Mouse (Mus musculus) C3H10T1/2 (cell line): ENCODE measurements around the gene Nedd8. TPM values are rescaled to one million over a fixed set of nuclear protein-coding genes. Genes with fewer than 3 reads are reported as not detected.

ENCODE experiments used
- polyA plus RNA-seq, 2 experiments: library from polyadenylated mRNA; unstranded; fragments of >200 nt; fragmentation: generic; extraction: Trizol; gene quantifications; one replicate each; pipeline ENCODE4 v1.2.1; 2012; ENCODE audit warnings: missing spikeins in 2 of 2

Gene Nedd8
- 100 to 1,000 TPM; 239 to 456 TPM for polyA plus RNA-seq

DNA sequence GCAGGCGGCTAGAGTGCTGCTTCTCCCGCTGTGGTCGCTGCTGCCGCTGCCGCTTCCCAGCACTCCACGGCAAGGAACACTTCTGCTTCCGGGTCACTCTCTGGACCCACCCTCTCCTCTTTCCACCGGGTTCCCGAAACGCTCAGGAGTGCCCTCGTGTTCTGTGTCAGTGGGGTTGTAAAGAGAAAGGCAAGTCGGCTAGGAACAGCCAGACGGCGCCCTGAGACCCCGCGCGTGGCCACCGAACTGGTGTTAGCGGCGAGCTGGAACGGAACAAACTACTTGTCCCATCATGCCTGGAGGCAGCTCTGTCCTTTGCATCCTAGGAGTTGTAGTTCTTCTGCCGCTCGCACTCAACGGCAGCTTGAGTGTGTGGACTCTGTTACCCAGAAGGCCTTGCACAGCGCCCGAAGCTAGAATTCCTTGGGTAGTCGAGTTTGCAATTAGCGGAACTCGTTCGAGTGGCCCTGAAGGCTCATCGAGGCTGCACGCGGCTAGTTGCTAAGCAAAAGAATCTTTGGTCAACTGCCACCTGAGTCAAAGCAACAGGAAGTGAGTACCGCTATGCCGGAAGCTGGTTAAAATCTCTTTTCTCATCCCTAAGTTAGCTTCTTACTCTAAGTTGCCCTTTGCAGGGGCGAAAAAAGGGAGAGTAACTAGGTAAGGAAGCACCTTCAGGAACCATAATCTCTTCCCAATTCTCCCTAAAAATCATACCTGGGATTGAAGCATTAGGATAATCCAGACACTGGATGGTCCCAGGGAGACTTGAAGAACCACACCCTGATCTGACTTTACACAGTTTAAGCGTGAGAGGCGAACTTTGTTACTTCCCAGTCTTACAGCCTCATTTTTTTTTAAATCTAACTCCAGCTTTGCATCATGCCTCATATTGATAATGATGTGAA, at the start of gene Nedd8, which contains the start of gene Gmpr2:
TSS of gene Nedd8 (minus strand) at position 292 of the 908 bp plus-strand sequence.
TSS of gene Gmpr2 (plus strand) at position 109 of the 908 bp plus-strand sequence.

DNA sequence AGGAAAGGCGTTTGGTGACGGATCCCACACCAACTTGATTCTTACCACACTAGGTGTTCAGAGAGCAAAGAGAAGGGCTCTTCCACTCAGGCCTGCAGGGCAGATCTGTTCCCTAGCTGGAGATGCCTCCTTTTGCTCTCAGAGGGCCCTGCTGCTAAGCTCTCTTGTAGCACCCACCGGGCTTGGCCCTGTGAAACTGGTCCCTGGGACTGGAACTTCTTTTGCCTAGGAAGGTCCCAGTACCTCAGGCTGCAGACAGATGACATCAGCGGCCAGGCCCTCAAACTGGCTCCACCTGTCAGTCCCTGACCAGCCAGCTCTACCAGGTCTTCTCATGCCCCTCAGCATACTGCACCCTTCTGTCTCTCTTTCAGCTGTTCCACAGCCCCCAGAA, 41.8 kb upstream of the Nedd8 start, which contains the start of gene Tgm1:
TSS of gene Tgm1 (minus strand) at position 198 of the 394 bp plus-strand sequence.

DNA sequence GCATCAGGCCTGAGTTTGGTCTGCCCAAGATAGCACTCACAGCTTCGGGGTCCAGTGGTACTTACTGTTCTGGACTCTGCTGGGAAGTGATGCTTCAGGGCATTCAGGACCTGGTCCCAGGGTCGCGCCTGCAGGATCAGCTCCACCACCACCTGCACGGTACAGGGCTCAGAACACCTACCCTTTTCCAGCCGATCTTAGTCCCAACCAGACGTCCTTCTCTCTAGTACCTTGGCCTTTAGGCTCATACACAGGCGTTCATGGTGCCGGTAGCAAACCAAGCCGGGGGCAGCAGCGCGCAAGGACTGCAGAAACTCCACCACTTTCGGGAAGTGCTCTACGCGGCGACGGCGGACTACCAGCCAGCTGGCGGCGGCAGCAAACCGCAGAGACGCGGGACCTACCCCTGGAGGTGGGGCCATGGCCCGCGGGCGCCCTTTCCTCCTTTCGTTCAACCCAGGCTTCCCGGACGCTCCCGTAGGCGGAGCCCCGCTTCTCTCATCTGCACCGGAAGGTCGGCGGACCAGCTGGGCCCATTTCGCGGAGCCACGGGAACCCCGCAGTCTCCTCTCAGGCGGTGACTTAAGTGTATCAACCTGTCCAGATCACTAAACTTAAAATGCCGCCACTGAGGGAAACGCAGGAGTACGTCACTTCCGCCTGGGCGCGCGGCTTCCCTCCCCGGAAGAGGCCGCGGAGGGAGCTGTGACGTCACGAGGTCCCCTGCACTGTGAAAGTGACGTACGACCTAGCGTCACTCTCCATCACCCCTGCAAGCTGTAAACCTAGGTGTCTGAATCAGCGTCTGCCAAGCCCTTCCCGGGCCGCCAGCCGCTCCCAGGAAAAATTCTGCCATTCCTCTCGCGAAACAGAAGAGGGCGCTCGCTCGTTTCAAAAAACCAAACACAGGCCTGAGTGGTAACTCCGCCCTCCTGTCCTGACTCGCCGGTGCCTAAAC, 9.5 kb upstream of the Nedd8 start, which contains the start of gene Tinf2:
TSS of gene Tinf2 (minus strand) at position 661 of the 958 bp plus-strand sequence.

DNA sequence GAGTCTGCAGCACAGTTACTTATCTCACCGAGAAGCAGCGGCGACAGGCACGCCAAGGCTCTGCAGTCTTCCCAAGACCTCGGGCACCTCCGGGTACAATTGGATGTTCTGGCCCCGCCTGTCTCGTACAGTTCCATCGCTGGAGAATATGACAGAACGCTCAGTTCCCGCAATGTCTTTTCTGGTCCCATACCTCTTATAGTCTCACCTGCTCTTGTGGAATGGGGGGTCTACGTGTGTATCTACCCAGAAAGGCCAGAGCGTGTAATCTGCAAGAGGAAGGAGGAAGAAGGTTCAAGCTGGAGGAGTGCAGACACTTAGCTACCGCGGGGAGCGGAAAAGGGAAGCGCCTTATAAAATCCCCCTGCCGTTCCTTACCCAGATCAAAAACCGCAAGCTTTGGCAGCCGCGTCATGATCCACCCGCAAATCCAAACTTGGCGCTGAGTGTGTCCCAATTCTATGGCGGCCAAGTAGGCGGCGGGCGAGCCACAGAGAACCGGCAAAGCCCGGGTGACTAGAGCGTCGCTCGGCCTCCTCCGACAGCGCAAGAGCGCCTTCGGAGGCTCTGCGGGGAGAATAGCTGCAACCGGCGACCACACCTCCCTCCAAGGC, 11.9 kb downstream of the Nedd8 start, which contains the start of gene Mdp1:
TSS of gene Mdp1 (minus strand) at position 549 of the 614 bp plus-strand sequence.

DNA sequence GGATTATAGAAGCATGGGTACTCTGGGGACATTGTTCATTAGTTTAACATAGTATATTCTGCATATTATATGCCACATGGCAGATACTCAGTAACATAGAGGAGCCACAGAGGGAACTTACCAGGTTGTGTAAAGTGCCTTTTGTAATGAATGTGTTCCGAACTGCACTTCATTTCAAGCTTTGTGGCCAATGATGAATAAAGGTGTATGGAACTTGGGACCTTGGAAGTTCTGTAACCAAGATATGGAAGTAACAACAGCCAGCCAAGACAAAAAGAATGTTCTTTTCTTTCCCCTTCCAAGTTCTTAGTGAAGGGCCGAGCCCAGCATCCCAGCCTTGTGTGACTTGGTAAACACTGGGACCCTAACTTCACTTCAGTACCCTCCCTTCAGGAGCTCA, 22.0 kb downstream of the Nedd8 start, which contains the start of gene Tssk4:
TSS of gene Tssk4 (plus strand) at position 301 of the 400 bp plus-strand sequence.

DNA sequence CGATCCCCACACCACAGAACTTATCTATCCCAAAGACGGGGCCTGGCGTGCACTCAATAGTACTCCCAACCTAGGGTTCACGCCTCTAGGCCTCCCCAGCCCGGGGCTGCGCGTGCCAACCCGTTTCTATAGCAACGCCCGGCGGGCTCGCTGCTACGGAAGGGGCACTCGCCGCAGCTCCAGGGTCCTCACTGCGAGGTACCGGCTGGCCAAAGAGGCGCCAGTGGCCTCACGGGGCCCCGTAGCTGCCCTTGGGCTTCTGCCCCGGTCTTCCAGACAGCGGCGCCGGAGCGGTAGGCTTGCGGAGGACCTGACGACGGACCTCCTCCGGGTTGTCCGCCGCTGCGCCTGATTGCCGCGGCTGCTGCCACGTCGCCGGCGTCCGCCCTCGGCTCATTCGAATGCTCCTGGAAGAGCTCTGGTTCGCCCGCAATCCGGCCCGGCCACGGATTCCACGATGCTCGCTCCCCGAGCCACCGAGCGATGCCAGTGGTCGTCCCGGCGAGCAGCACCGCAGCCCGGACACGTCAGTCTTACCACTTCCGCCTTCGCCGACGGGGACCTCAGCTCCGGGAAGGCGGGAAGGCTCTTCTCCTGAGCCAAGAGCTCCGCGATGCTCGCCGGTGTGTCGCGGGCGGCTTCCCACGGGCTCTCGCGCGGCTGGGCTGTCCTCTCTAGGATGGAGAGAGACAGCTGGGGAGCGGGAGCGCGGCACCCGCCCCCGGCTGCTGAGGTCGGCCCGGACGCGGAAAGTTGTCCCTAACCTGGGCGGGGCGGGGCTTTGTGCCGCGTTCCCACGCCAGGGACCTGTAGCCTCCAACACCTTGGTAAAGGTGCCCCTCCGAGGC, 28.6 kb downstream of the Nedd8 start, which contains the start of gene Tm9sf1:
TSS of gene Tm9sf1 (minus strand) at position 747 of the 848 bp plus-strand sequence.

DNA sequence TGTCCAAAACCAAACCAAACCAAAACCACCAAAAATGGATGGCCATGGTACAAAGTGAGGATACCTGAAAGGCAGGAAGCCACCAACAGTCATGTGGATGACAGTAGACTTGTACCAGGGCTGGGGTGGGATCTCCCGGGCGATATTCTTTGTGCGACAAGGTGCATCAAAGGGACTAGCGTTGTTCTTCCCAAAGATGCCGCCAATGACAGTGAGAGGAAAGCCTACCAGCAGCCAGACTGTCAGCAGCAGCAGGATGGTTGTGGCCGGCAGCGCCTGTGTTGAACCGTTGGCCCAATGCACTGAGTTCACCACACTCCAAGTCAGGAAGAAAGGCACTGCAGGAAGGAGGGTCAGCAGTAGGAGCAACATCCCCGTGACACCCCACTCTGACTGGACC, 34.1 kb downstream of the Nedd8 start, which contains the start of gene Gm49378:
TSS of gene Gm49378 (minus strand) at position 101 of the 400 bp plus-strand sequence.

DNA sequence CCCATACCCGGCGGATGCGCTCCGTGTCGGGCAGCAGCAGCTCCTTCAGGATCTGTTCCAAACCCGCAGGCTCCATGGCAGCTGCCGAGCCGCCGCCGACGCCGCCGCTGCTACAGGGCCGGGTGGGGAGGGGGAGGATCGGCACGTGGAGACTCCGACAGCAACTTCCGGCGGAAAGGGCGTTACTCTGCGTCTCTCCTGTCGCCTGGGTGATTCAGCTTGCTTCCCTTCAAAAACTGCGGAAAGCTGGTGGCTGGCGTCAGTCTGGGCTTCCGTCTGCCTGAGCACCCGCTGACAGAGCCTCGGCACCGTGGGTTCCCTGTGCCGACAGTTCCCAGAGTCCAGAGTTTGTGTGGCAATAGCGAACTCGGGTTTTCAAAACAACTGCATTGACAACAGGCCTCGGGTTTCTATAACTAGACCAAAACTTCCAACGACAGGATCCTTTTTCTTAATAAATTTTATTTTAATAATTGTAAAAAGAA, 36.4 kb downstream of the Nedd8 start, which contains the start of gene Ipo4:
TSS of gene Ipo4 (minus strand) at position 435 of the 485 bp plus-strand sequence.

DNA sequence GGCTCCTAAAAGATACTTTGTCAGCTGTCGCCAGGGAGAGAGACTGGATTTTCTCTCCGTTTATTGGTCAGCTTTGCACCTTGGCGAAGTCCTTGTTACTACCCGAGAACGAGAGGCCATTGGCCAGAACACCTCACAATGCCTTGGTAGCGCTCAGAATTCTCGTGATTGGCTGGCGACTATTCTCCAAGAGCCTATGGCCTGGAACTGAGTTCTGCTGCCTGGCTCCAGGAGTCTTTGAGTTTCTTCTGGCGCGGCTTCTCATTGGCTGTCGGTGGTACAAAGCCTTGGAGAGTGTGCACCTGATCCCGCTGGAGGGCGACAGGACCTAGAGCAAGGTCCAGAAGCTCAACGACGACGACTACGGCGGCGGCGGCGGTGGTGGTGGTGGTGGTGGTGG, 54.1 kb downstream of the Nedd8 start, which contains the start of gene Rec8:
TSS of gene Rec8 (plus strand) at position 216 of the 400 bp plus-strand sequence.

Other genes starting within 250 kb of the Nedd8 start
- gene Dhrs4, start 193.4 kb downstream of the Nedd8 start, polyA plus RNA-seq = 10 to 100 TPM; 26.9 to 60.5 TPM
- gene Carmil3, start 181.5 kb downstream of the Nedd8 start, polyA plus RNA-seq = under 1 TPM; 0.02 to 0.26 TPM
- gene Cpne6, start 161.7 kb downstream of the Nedd8 start, polyA plus RNA-seq = not detected
- under 1 TPM in 1 of 2 experiments, not detected in 1; 0.01 TPM for gene Nrl, start 147.1 kb downstream of the Nedd8 start, polyA plus RNA-seq
- gene Pck2, start 131.9 kb downstream of the Nedd8 start, polyA plus RNA-seq = 10 to 100 TPM; 43.7 to 67.2 TPM
- gene Dcaf11, start 112.1 kb downstream of the Nedd8 start, polyA plus RNA-seq = 10 to 100 TPM; 16.2 to 34.9 TPM
- under 1 TPM; 0.21 to 0.70 TPM for gene A730061H03Rik, start 111.7 kb downstream of the Nedd8 start, polyA plus RNA-seq
- not detected for gene Fitm1, start 96.5 kb downstream of the Nedd8 start, polyA plus RNA-seq
- gene Psme1, start 94.0 kb downstream of the Nedd8 start, polyA plus RNA-seq = 100 to 1,000 TPM; 148 to 216 TPM
- 10 to 100 TPM in 1 of 2 experiments, 1 to 10 TPM in 1; 6.1 to 11.5 TPM for gene Emc9, start 86.8 kb downstream of the Nedd8 start, polyA plus RNA-seq
- 100 to 1,000 TPM; 139 to 336 TPM for gene Psme2, start 81.0 kb downstream of the Nedd8 start, polyA plus RNA-seq
- gene Rnf31, start 80.4 kb downstream of the Nedd8 start, polyA plus RNA-seq = 10 to 100 TPM; 18.0 to 18.4 TPM
- 10 to 100 TPM in 1 of 2 experiments, 1 to 10 TPM in 1; 1.0 to 22.0 TPM for gene Irf9, start 68.6 kb downstream of the Nedd8 start, polyA plus RNA-seq
- gene Rec8, start 54.1 kb downstream of the Nedd8 start, polyA plus RNA-seq = not detected
- 100 to 1,000 TPM in 1 of 2 experiments, 10 to 100 TPM in 1; 83.9 to 139 TPM for gene Ipo4, start 36.2 kb downstream of the Nedd8 start, polyA plus RNA-seq
- under 1 TPM; 0.04 to 0.05 TPM for gene Gm49378, start 34.2 kb downstream of the Nedd8 start, polyA plus RNA-seq
- gene Tm9sf1, start 28.3 kb downstream of the Nedd8 start, polyA plus RNA-seq = 10 to 100 TPM; 25.9 to 65.1 TPM
- 1 to 10 TPM in 1 of 2 experiments, under 1 TPM in 1; 0.29 to 1.1 TPM for gene Tssk4, start 21.9 kb downstream of the Nedd8 start, polyA plus RNA-seq
- 10 to 100 TPM in 1 of 2 experiments, 1 to 10 TPM in 1; 9.1 to 23.8 TPM for gene Mdp1, start 11.6 kb downstream of the Nedd8 start, polyA plus RNA-seq
- 10 to 100 TPM in 1 of 2 experiments, 1 to 10 TPM in 1; 5.5 to 13.1 TPM for gene Gmpr2, start 183 bp downstream of the Nedd8 start, polyA plus RNA-seq
- 10 to 100 TPM in 1 of 2 experiments, 1 to 10 TPM in 1; 9.3 to 11.8 TPM for gene Tinf2, start 9.7 kb upstream of the Nedd8 start, polyA plus RNA-seq
- under 1 TPM; 0.01 to 0.08 TPM for gene Tgm1, start 41.8 kb upstream of the Nedd8 start, polyA plus RNA-seq
- gene Rabggta, start 50.1 kb upstream of the Nedd8 start, polyA plus RNA-seq = 10 to 100 TPM in 1 of 2 experiments, 1 to 10 TPM in 1; 8.2 to 12.8 TPM
- 10 to 100 TPM; 46.0 to 89.8 TPM for gene Dhrs1, start 73.6 kb upstream of the Nedd8 start, polyA plus RNA-seq
- gene Nop9, start 73.6 kb upstream of the Nedd8 start, polyA plus RNA-seq = 10 to 100 TPM; 15.2 to 35.9 TPM
- gene Cideb, start 86.3 kb upstream of the Nedd8 start, polyA plus RNA-seq = 1 to 10 TPM in 1 of 2 experiments, under 1 TPM in 1; 0.11 to 3.7 TPM
- gene Ltb4r2, start 89.3 kb upstream of the Nedd8 start, polyA plus RNA-seq = under 1 TPM; 0.02 to 0.05 TPM
- gene Ltb4r1, start 93.8 kb upstream of the Nedd8 start, polyA plus RNA-seq = under 1 TPM in 1 of 2 experiments, not detected in 1; 0.04 TPM
- gene Adcy4, start 112.0 kb upstream of the Nedd8 start, polyA plus RNA-seq = not detected
- 1 to 10 TPM; 3.8 to 4.1 TPM for gene Ripk3, start 116.7 kb upstream of the Nedd8 start, polyA plus RNA-seq
- gene Nfatc4, start 151.0 kb upstream of the Nedd8 start, polyA plus RNA-seq = 10 to 100 TPM in 1 of 2 experiments, 1 to 10 TPM in 1; 2.5 to 19.8 TPM
- gene Nynrin, start 181.9 kb upstream of the Nedd8 start, polyA plus RNA-seq = 1 to 10 TPM in 1 of 2 experiments, under 1 TPM in 1; 0.09 to 4.1 TPM
- under 1 TPM; 0.08 to 0.98 TPM for gene Cbln3, start 212.3 kb upstream of the Nedd8 start, polyA plus RNA-seq
- 1 to 10 TPM; 1.2 to 9.7 TPM for gene Khnyn, start 212.8 kb upstream of the Nedd8 start, polyA plus RNA-seq
- gene Sdr39u1, start 228.2 kb upstream of the Nedd8 start, polyA plus RNA-seq = under 1 TPM in 1 of 2 experiments, not detected in 1; 0.44 TPM